Mouse (Mus musculus) liver, embryonic 13.5 days (tissue): ENCODE measurements at regions not wholly inside any gene's neighbourhood (a gene's known extent, or its start where the extent isn't known, plus 50 kb on each side); places are given as distances from the start of the nearest gene placed in this dataset.

Experiments
- ATAC-seq: fragments of 200-750 bp; cut with Nextera tagmentation; 2 replicates; pipeline ENCODE4 v1.8.0; 2017; ENCODE audit warnings: low read depth, mild to moderate bottlenecking, moderate number of reproducible peaks, moderate library complexity
- DNase-seq: peaks from one replicate; pipeline ENCODE4 v3.0.0; 2022
- H3K27ac ChIP-seq: fragments of 300-500 bp; sonication (generic); 2 replicates; pipeline ENCODE4 v1.5.1; 2015; ENCODE audit warnings: moderate library complexity, mild to moderate bottlenecking, inconsistent platforms
- H3K27me3 ChIP-seq: fragments of 300-500 bp; sonication (generic); 2 replicates; pipeline ENCODE4 v1.6.1; 2015; ENCODE audit warnings: mild to moderate bottlenecking, inconsistent platforms
- H3K36me3 ChIP-seq: fragments of 300-500 bp; sonication (generic); 2 replicates; pipeline ENCODE4 v1.6.1; 2015; ENCODE audit warnings: mild to moderate bottlenecking, inconsistent platforms
- H3K4me1 ChIP-seq: fragments of 300-500 bp; sonication (generic); replicated peaks from 2 replicates; pipeline ENCODE4 v1.6.1; 2015; ENCODE audit warnings: inconsistent platforms
- H3K4me2 ChIP-seq: fragments of 300-500 bp; sonication (generic); 2 replicates; pipeline ENCODE4 v1.6.1; 2015; ENCODE audit warnings: inconsistent platforms, mild to moderate bottlenecking, moderate library complexity
- H3K4me3 ChIP-seq: fragments of 300-500 bp; sonication (generic); replicated peaks from 2 replicates; pipeline ENCODE4 v1.5.1; 2015; ENCODE audit warnings: mild to moderate bottlenecking, inconsistent platforms
- H3K9ac ChIP-seq: fragments of 300-500 bp; sonication (generic); 2 replicates; pipeline ENCODE4 v1.6.1; 2015; ENCODE audit warnings: mild to moderate bottlenecking, inconsistent platforms
- H3K9me3 ChIP-seq: fragments of 300-500 bp; sonication (generic); replicated peaks from 2 replicates; pipeline ENCODE4 v1.6.1; 2016; ENCODE audit warnings: inconsistent platforms
- WGBS: fragments of 180-500 bp; shearing (Covaris S2); methylation state at CpG from one replicate; pipeline ENCODE4 v1.1.7; 2015; ENCODE audit not compliant: insufficient replicate concordance; 5-methylcytosine and 5-hydroxymethylcytosine counted together

DNA sequence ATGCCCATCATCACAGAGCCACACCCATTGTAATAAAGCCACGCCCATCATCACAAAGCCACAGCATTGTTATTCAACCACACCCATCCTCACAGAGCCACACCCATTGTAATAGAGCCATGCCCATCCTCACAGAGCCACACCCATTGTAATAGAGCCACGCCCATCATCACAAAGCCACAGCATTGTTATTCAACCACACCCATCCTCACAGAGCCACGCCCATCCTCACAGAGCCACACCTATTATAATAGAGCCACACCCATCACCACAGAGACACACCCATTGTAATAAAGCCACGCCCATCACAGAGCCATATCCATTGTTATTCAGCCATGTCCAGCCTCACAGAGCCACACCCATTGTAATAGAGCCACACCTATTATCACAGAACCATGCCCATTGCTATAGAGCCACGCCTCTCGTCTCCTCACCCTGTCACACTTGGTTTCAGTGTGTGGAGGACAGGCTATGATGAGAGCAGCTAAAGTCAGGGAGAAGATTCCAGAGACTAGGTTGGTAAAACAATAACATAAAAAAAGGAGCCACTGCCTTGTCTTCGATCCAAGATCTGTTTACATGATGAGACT is 85.6 kb downstream of the Gxylt1 start:
- H3K36me3 ChIP-seq = 0 out of 2 replicates have a peak, but pooled peaks cover 3% of the 10 kb centered on the region
- H3K4me3 ChIP-seq = no peak overlapping the region
- H3K9ac ChIP-seq = no peak overlapping the region
- H3K27me3 ChIP-seq = no peaks in the 10 kb centered on the region
- DNase-seq (no peak), ATAC-seq (no peak)
- no peaks in the 10 kb centered on the region for H3K4me1 ChIP-seq
- 67% methylated on average over 7 of the region's 7 CpGs for WGBS
- H3K27ac ChIP-seq = no peak overlapping the region
- H3K4me2 ChIP-seq = no peak overlapping the region
- H3K9me3 ChIP-seq = peaks cover 20% of the 10 kb centered on the region

DNA sequence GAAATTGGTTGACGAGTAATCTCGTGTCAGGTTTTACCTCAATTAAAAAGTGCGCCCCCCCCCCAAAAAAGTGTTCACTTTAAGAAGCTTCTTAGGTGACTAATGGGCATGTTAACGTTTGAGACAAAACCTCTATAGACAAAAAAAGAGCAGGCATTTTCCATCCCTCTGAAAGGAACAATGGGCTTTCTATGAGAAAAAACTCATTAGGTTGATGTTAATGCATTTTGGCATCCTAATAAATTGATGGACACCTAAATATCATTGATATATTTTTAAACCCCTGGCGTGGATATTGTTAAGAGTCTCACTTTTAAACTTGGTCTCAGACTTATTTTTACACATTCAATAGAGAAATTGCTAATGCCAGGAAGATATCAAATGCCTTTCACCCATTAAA is 98.8 kb downstream of the Gxylt1 start:
- H3K27ac ChIP-seq = no peak overlapping the region
- H3K9me3 ChIP-seq = no peaks in the 10 kb centered on the region
- 68% methylated on average over 5 of the region's 5 CpGs for WGBS
- H3K36me3 ChIP-seq = no peaks in the 10 kb centered on the region
- H3K9ac ChIP-seq = no peak overlapping the region
- DNase-seq (no peak), ATAC-seq (no peak)
- H3K4me2 ChIP-seq = no peak overlapping the region
- H3K4me3 ChIP-seq = no peak overlapping the region
- no peaks in the 10 kb centered on the region for H3K4me1 ChIP-seq
- no peaks in the 10 kb centered on the region for H3K27me3 ChIP-seq

DNA sequence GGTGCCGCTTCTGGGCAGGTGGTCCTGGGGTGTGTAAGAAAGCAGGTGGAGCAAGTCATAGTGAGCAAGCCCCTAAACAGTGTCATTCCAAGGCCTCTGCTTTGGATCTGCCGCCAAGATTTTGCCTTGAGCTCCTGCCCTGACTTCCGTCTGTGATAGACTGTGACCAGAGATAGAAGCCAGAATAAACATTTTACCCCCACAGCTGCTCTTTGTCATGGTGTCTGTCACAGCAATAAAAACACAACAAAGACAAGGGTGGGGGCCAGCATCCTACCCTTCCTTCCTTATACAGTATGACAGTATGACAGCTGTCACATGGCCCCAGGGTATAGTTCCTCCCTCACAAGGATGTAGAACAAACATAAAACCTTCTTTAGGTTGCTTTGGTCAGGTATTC is 106.2 kb downstream of the Gxylt1 start:
- Histone ChIP-seq H3K4me3 (no peak overlapping the region), H3K9me3 (no peaks in the 10 kb centered on the region), H3K9ac (no peak overlapping the region), H3K4me2 (no peak overlapping the region), H3K27me3 (no peaks in the 10 kb centered on the region), H3K36me3 (no peaks in the 10 kb centered on the region), H3K27ac (no peak overlapping the region), H3K4me1 (no peaks in the 10 kb centered on the region)
- DNase-seq (no peak), ATAC-seq (no peak)
- WGBS = 68% methylated on average over 3 of the region's 3 CpGs

DNA sequence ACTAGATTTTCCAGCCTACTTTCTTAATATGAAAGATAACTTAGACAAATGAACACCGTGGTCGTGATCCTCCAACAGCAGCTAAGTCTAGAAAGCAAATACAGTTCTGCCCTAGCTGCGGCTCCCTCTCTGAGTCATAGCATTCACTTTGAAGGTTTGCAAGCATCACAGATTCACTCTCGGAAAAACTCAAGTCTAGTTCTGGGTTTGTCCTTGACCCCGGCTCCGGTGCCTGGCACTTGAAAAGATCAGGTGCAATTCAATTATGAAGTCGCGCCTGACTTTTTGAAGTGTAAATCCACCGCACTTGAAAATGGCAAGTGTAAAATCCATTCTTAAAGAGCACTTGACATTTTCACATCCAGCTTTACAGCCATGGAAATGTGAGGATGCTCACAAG is 107.5 kb downstream of the Gxylt1 start:
- no peak overlapping the region for H3K9ac ChIP-seq
- no peaks in the 10 kb centered on the region for H3K4me1 ChIP-seq
- ATAC-seq (no peak), DNase-seq (no peak)
- WGBS = 82% methylated on average over 9 of the region's 9 CpGs
- no peaks in the 10 kb centered on the region for H3K27me3 ChIP-seq
- H3K4me2 ChIP-seq = no peak overlapping the region
- no peak overlapping the region for H3K27ac ChIP-seq
- no peak overlapping the region for H3K4me3 ChIP-seq
- H3K9me3 ChIP-seq = no peaks in the 10 kb centered on the region
- H3K36me3 ChIP-seq = no peaks in the 10 kb centered on the region

DNA sequence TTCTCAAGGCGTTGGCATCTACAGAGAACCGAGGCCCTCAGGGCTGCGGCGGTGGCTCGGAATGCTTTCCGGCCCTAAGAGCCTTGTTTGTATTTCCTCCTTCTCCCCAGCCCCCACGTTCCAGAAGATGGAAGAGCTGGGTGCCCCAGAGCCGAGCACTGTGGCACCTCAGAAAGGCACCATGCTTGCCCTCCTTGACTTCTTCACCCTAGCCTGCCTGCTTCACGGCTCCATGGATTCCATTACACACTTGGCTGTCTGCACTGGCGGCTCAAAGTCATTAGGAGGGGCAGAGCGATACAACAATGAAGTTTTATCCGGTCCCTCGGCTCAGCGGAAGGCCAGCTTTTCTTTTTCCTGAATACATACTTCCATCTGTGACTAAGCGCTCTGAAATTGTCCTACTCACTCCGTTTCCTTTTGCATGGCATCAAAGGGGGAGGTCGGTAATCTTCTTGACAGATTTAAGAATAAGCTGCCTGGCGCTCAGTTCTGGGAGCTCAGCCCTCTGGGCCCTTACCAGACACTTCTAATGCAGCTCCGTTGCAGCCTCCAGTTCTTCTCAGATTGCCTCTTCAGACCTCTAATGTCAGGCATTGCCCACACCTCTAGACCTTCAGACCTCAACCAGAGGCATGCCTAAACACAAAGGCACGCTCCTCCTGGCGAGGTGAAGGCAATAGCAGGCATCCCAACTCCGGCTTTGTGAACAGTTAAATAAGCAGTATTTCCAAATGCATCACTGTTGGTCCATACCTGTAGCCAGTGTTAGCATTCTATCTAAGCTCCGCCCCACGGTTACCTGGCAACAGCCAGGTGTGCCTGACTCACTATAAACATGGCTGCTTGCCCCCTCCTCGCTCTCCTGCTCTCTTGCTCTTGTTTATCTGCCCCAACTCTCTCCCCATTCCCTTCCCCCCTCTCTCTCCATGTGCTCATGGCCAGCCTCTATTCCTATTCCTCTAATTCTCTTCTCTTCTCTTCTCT is 112.8 kb downstream of the Gxylt1 start:
- DNase-seq = no peak
- WGBS = 68% methylated on average over 25 of the region's 25 CpGs
- H3K27ac ChIP-seq = no peak overlapping the region

DNA sequence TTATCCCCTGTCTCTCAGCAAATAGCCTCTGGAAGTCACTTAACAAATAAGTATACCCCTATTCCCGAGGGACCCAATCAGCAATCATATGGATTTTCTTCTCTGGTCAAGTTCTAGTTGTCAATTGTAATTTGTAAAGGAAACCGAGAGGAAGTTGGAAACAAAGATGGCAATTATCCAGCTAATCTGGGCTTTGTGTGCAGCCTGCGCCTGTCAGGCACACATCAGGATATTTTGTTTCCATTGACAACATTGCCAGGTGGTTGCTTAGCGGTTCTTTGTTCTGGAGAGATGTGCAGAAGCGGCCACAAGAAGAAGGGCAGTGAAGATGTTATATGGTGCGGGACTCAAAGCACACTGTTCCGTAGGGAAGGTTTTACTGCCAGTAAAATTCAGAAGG is 113.7 kb downstream of the Gxylt1 start:
- ATAC-seq (no peak), DNase-seq (no peak)
- no peaks in the 10 kb centered on the region for H3K9me3 ChIP-seq
- no peaks in the 10 kb centered on the region for H3K4me1 ChIP-seq
- no peaks in the 10 kb centered on the region for H3K36me3 ChIP-seq
- H3K27me3 ChIP-seq = no peaks in the 10 kb centered on the region
- H3K27ac ChIP-seq = no peak overlapping the region
- no peak overlapping the region for H3K4me3 ChIP-seq
- no peak overlapping the region for H3K4me2 ChIP-seq
- no peak overlapping the region for H3K9ac ChIP-seq
- WGBS = 58% methylated on average over 7 of the region's 7 CpGs

More for the DNA sequence above, 112.8 kb downstream of the Gxylt1 start:
- Histone ChIP-seq H3K36me3 (no peaks in the 10 kb centered on the region), H3K9me3 (no peaks in the 10 kb centered on the region), H3K9ac (no peak overlapping the region), H3K4me1 (no peaks in the 10 kb centered on the region), H3K27me3 (no peaks in the 10 kb centered on the region), H3K4me2 (no peak overlapping the region), H3K4me3 (no peak overlapping the region)
- no peak for ATAC-seq

DNA sequence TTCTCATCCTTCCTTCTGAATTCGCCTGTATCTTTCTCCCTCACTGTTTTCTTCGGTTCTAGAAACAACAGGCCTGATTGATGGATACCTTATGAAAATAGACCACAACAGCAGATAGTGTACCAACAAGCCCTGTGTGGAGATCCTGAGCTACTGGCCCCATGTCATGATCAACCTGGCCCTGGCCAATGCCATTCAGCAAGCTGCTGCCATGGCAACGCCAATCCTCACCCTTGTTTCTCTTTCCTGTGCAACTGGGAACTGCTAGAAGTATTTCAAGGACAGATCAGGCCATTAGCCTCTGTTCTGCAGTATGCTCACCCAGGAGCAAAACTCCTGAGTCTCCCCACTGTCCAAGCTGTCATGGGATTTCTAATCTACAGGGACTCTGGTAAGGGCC is 119.2 kb downstream of the Gxylt1 start:
- Histone ChIP-seq H3K4me1 (no peaks in the 10 kb centered on the region), H3K4me3 (no peak overlapping the region), H3K27ac (no peak overlapping the region), H3K27me3 (no peaks in the 10 kb centered on the region), H3K36me3 (no peaks in the 10 kb centered on the region), H3K9ac (no peak overlapping the region), H3K9me3 (no peaks in the 10 kb centered on the region), H3K4me2 (no peak overlapping the region)
- DNase-seq (no peak), ATAC-seq (no peak)
- WGBS = 60% methylated on average over 3 of the region's 3 CpGs

DNA sequence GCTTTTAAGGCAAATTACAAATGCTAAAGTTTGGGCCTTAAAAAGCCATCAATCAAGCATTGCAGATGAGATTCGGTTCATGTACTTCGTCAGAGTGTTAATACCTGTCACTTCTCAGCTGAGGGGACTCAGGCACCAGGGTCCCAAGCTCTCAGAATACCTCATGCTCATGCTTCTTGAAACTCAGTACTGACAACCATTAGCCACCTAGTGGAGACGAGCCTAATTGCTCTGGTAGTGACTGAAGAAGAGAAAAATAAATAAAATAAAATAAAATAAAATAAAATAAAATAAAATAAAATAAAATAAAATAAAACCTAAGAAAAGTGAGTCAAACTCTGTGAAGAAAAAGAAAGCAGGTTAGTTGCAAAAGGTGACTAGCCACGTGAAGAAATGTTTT is 121.0 kb downstream of the Gxylt1 start:
- WGBS = 42% methylated on average over 4 of the region's 4 CpGs
- H3K4me1 ChIP-seq = no peaks in the 10 kb centered on the region
- no peak overlapping the region for H3K27ac ChIP-seq
- no peaks in the 10 kb centered on the region for H3K27me3 ChIP-seq
- H3K9me3 ChIP-seq = no peaks in the 10 kb centered on the region
- no peak overlapping the region for H3K4me3 ChIP-seq
- no peak for ATAC-seq
- H3K9ac ChIP-seq = no peak overlapping the region
- no peak for DNase-seq
- H3K36me3 ChIP-seq = no peaks in the 10 kb centered on the region
- H3K4me2 ChIP-seq = no peak overlapping the region

DNA sequence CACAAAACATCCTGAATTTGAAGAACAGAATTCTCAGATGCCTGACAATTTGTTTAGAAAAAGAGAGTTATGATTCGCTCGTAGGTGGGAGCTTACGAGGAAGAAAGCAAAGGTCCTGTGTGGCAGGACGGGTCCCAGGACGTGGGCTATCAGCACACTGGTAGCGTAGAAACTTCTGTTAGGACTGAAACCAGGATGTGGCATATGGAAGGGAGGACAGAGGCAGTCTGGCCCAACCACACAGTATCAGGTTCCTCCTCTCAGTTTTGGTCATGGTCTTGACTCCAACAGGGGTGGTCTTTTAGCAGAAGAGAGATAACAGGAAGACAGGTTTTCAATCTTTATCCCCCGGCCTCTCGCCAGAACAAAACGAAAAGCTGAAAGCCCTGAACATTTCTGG is 130.1 kb downstream of the Gxylt1 start:
- no peak overlapping the region for H3K4me2 ChIP-seq

DNA sequence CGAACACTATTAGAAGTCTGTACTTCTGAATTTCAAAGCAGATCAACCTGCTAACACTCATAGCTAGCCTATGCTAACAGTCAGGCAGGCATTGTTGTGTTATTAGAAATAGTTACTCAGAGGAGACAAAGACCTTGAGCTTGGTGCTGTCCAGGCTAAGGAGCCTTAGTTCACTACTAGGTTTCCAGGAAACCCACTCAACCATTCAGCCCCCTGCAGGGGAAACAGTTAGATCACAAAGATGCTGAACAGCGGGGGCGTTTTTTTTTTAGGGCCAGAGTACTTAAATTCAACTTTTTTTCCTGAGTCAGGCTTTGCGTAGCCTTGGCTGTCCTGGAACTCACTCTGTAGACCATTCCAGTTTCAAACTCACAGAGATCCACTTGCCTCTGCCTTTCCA is 130.7 kb downstream of the Gxylt1 start:
- H3K4me2 ChIP-seq = no peak overlapping the region
- 60% methylated on average over 4 of the region's 4 CpGs for WGBS
- no peak overlapping the region for H3K9ac ChIP-seq
- H3K27me3 ChIP-seq = no peaks in the 10 kb centered on the region
- no peak overlapping the region for H3K4me3 ChIP-seq
- H3K36me3 ChIP-seq = no peaks in the 10 kb centered on the region
- H3K9me3 ChIP-seq = no peaks in the 10 kb centered on the region
- no peaks in the 10 kb centered on the region for H3K4me1 ChIP-seq
- ATAC-seq (no peak), DNase-seq (no peak)
- H3K27ac ChIP-seq = no peak overlapping the region

More for the DNA sequence above, 130.1 kb downstream of the Gxylt1 start:
- H3K4me1 ChIP-seq = no peaks in the 10 kb centered on the region
- H3K27me3 ChIP-seq = no peaks in the 10 kb centered on the region
- H3K9me3 ChIP-seq = no peaks in the 10 kb centered on the region
- WGBS = 61% methylated on average over 9 of the region's 9 CpGs
- no peak overlapping the region for H3K4me3 ChIP-seq
- no peak overlapping the region for H3K9ac ChIP-seq
- no peaks in the 10 kb centered on the region for H3K36me3 ChIP-seq
- no peak overlapping the region for H3K27ac ChIP-seq
- ATAC-seq (no peak), DNase-seq (no peak)

DNA sequence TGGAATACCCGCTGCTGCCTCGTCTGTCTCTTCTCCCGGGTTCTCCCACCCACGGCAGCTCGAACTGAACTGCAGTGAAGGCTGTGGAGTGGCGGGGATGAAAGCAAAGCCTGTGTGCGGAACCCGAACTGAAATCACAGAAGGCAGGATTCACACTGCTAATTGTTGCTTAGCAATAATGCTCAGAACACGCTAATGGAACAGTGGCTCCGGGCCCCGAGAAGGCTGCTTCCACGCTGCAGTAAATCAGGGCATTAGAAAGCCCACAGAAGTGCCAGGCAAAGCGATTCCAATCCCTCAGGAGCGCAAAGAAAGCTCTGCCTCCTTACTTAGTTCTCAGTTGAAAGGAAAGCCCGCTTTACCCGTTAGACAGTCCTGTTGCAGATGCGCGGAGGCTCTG is 141.6 kb downstream of the Gxylt1 start:
- no peaks in the 10 kb centered on the region for H3K4me1 ChIP-seq
- H3K27me3 ChIP-seq = no peaks in the 10 kb centered on the region
- 71% methylated on average over 18 of the region's 18 CpGs for WGBS
- H3K4me3 ChIP-seq = no peak overlapping the region
- H3K36me3 ChIP-seq = no peaks in the 10 kb centered on the region
- H3K9me3 ChIP-seq = no peaks in the 10 kb centered on the region
- H3K4me2 ChIP-seq = no peak overlapping the region
- ATAC-seq = no peak
- H3K9ac ChIP-seq = no peak overlapping the region
- DNase-seq = no peak
- H3K27ac ChIP-seq = no peak overlapping the region

DNA sequence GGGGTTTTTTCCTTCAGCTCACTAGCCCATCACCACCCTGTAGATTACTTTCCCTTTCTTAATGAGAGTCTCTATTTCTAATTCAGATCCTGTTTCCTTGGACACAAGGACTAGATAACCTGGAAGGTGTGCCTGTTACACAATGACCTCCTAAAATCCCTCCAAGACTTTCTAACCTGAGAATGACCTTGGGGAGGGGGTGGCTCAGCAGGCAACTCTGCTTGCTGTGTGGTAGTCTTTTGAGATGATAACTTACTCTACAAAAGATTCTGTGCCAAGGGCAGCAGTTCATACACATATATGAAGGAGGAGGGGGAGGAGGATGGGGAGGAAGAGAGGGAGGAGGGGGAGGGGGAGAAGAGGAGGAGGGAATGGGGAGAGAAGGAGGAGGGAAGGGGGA is 143.9 kb downstream of the Gxylt1 start:
- H3K27ac ChIP-seq = no peak overlapping the region

More for the DNA sequence above, 143.9 kb downstream of the Gxylt1 start:
- Histone ChIP-seq H3K9me3 (no peaks in the 10 kb centered on the region), H3K36me3 (no peaks in the 10 kb centered on the region), H3K27me3 (no peaks in the 10 kb centered on the region), H3K4me2 (no peak overlapping the region), H3K9ac (no peak overlapping the region), H3K4me1 (no peaks in the 10 kb centered on the region), H3K4me3 (no peak overlapping the region)
- DNase-seq = no peak
- no peak for ATAC-seq
